Mouse (Mus musculus) telencephalon, adult 2 months (tissue): ENCODE data around the gene Prkar1b.

ENCODE experiments used
- DNase-seq: peaks from one replicate; pipeline ENCODE4 v3.0.0-alpha.2; 2011; ENCODE audit warnings: low read depth, low spot score

Prkar1b gene

DNA sequence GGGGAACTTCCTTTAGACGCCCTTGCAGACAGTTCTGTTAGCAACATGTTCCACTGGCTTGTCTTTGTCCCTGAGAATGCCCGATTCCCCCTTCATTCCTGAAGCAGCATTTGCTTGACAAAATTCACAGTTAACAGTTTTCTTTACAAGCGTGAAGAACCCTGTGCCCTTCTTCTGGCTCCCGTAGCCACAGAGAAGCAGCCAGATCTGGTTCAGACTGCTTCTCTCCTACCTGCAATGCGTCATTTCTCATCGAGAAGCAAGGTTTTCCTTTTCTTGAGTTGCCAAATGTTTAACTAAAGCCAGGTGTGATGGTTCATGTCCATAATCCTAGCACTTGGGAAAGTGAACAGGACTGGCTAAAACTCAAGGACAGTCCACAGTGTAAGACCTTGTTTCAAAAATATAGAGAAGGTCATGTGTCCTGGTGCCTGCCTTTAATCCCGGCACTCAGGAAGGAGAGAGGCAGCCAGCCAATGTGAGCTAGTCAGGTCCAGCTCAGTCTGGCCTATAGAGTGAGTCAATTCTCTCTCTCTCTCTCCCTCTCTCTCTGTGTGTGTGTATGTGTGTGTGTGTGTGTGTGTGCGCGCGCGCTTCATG lies 3.2 kb downstream of the Prkar1b start:
- no peak for DNase-seq

- no peak for DNase-seq
Measured at GRCm38 (mm10) chr5:139145726-139146125, 4.1 kb downstream of the Prkar1b start.

GRCm38 (mm10) chr5:139143890-139144289 lies 5.9 kb downstream of the Prkar1b start:
- no peak for DNase-seq

DNA sequence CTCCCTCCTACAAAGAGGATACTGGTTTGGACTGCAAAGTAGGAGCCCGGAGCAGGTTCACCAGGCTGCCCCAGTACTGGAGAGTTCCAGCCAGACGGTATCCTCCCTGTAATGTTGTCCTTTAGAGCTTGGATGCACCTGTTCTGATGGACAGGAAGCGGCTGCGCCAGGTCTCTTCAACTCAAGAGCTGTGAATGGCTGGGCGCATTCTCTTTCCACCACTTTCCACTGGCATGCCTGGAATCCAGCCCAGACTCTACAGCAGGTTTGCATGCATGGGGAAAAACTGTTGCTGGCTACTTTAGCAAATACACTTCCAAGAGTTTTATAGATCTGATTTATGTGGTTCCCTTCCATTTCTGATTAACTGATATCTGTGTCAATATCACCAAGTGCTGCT lies 8.5 kb downstream of the Prkar1b start:
- no peak for DNase-seq

- no peak for DNase-seq
Measured at GRCm38 (mm10) chr5:139140589-139140988, 9.2 kb downstream of the Prkar1b start.

DNA sequence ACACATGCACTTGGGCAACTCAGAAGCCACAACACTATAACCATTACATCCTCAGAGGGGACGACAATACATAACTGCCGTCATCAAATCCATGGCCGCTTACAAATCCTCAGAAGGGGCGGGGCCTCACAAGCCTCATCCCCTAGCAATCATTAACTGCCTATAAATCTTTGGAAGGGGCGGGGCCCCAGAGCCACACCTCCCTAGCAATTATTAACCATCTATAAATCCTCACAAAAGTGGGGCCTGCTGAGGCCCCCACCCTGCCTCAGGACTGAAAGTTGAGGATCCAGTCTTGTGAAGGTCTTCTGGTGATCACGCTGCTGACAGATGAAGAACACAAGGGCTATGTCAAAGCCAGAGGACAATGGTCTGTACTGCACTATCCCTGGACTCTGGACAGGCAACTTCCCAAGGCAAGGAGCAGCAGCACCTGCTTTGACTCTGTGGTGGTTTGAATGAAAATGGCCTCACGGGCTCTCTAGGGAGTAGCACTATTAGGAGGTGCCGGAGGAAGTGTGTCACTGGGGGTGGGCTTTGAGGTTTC lies 10.8 kb downstream of the Prkar1b start:
- DNase-seq, result no peak

GRCm38 (mm10) chr5:139138261-139138925 lies 11.4 kb downstream of the Prkar1b start:
- DNase-seq, result peak; percentile 87

DNA sequence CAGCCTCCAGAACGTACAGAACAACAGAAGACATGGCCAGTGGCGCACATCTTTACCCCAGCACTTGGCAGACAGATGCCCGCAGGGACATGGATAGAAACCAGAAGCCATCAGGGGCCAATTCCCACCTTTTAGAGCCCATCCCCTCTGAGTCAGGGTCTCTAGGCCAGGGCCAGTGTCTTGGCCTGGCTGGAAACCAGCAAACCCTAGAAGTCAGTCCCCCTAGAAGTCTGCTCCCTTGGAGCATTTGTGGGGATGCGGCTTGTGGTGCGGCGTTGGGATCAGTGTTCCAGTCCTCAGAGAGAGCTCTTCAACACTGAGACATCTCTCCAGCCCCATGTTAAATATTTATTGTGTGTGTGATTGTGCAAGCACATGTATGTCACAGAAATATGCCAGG lies 12.6 kb downstream of the Prkar1b start:
- DNase-seq, result no peak

GRCm38 (mm10) chr5:139136341-139136740 lies 13.5 kb downstream of the Prkar1b start:
- DNase-seq, result no peak

DNA sequence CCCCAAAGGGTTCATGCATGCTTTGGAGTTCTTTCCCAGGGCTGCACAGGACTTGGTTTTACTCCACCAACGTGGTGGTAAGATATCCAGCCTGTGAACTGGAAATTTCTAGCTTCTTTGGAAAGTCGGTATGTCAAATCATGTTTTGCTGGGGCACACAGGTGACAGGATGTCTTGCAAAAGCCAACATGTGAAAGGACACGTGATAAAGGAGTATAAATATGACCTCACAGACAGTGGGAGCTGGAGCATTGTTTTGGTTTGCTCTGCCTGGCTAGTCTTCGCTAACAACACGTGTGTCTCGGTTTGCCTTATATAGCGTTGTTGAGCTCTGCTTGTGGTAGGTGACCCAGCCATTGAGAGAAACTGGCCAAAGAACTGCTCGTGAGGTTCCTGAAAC lies 15.3 kb downstream of the Prkar1b start:
- no peak for DNase-seq

GRCm38 (mm10) chr5:139130351-139130750 lies 19.4 kb downstream of the Prkar1b start:
- no peak for DNase-seq

DNA sequence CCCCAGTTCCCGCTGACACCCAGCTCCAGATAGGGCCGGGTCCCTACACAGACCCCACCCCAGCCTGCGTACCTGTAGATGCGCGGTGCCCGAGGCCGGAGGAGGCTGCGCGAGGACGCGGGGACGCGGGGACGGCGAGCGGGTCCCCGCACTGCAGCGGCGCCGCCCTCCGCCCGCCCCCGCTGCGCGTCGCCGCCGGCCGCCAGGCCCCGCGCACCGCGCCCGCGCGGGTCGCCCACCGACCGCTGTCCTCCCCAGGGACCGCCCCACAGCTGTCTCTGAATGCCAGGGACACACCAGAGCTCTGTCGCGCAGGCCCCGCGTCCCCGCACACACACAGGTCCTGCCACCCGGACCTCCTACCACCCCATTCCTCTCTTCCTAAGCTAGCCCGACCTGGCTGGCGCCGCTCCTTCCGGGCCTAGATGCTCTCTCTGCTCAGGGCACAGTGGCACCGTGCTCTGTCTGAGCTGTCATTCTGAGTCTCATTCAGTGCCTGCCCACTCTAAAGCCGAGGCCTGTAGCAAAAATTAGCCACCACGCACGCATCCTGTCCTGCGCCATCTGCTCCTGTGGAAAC lies 20.1 kb downstream of the Prkar1b start:
- no peak for DNase-seq

- DNase-seq, result no peak
Measured at GRCm38 (mm10) chr5:139129078-139129477, 20.7 kb downstream of the Prkar1b start.

DNA sequence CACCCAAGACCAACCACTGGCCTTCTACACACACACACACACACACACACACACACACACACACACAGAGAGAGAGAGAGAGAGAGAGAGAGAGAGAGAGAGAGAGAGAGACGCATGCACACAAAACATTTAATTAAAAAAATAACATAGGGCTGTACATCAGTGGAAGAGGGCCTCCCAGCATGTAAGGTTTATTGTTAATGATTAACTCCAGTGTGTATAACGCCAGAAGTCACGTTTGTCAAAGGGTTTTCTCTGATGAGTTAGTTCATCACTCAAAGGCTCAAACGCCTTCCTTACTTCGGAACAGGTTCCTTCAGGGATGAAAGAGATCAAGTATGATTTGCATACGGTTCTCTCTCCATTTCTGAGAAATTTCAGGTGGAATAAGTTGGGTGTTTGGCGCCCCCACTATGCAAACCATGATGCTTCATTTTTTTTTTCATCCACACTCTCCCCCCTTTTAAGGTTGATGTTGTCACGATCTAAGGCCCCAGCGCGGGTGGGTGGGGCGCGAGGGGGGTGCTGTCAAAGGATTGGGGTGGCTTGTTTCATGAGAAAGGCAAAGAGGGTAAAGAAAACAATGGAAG lies 21.2 kb downstream of the Prkar1b start:
- no peak for DNase-seq

- DNase-seq, result no peak
Measured at GRCm38 (mm10) chr5:139125717-139126116, 24.1 kb downstream of the Prkar1b start.

DNA sequence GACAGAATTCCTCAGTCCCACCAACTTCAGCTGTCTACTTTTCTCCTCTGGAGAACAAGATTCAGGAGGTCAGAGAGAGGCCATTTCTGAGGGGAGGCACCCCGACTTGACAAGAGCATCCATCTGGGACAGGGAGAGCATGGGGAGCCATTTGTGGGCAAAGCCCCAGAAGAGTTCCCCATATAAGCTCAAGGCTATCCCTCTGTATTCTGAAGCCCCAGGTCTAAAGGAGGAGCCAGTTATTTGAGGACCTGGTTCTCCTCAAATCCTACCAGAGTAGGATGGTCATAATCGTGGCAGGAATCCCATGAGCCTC lies 30.9 kb downstream of the Prkar1b start:
- no peak for DNase-seq

DNA sequence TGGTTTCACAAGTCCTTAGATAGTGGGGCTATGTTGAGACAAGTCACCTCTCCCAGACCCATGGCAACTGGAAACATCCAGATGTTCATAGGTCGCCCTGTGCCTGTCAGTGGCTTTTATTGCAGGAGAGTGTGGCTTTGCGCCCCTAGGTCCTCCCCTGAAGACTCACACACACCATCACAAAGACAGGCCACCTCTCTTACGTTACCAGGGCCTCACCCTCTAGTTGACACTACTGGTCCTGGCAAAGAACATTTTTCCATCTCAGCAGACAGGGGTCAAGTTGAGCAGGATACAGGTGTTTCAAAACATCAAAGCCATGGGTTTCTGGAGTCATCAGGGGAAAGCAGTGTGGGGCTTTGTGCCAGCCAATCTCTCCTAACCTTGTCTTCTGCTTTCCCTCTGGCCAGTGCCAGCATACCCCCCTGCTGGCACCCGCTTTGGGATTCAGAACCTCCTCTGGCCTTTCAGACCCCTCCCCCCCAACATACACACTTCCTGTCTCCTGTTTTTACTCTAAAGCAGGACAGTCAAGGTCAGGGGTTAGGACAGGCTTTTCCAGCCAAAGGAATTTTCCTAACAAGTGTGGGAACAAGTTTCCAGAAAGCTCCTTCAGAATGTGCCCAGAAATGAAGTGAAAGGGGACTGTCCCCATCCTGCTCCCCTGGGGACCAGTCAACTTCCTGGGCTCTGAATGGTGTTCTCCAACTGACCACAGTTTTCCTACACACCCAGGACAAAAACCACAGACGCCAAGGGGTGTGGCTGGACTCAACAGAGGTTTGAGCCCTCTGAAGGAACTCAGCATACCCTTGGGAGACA lies 31.5 kb downstream of the Prkar1b start:
- DNase-seq, result no peak

GRCm38 (mm10) chr5:139115507-139115906 lies 34.3 kb downstream of the Prkar1b start:
- DNase-seq, result no peak

DNA sequence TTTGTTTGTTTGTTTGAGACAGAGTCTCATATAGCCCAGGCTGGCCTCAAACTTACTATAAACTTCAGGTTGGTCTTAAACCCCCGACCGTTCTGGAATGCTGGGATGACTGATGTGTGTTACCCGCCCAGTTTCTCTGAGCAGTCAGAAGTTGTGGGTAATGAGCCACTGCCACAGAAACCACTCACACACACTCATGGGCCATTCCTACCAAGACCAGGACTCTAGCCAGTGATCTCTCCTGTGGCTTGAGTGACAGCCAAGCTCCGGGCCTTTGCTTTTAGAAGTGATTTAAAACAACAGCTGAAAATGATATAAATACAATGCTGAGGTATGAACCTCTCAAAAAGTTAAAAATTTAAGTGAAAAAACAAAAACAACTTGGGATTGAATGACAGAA lies 34.9 kb downstream of the Prkar1b start:
- DNase-seq, result no peak

- no peak for DNase-seq
Measured at GRCm38 (mm10) chr5:139112418-139112817, 37.4 kb downstream of the Prkar1b start.

- no peak for DNase-seq
Measured at GRCm38 (mm10) chr5:139111991-139112390, 37.8 kb downstream of the Prkar1b start.
